Mouse (Mus musculus): Measurements from ENCODE around the gene Hist1h2an. TPM values are rescaled to one million over a fixed set of nuclear protein-coding genes. Genes with fewer than 3 reads are reported as not detected.

Hist1h2an gene
- total RNA-seq, 2 experiments from 2014 or later, result 1.2 to 860 TPM

GRCm38 (mm10) chr13:21745006-21745405 lies 42.0 kb downstream of the Hist1h2an start:
- no peak for ATAC-seq (replicated peaks; ENCODE audit: poor library complexity)

Other genes starting within 250 kb of the Hist1h2an start
- not detected in 2 replicates for gene Olfr1366, start 244.4 kb downstream of the Hist1h2an start, total RNA-seq (2015)
- gene Olfr1366, start 244.4 kb downstream of the Hist1h2an start, total RNA-seq (2017), result not detected in 2 replicates
- gene Olfr1535, start 227.3 kb downstream of the Hist1h2an start, total RNA-seq (2015), result not detected in 2 replicates
- not detected in 2 replicates for gene Olfr1535, start 227.3 kb downstream of the Hist1h2an start, total RNA-seq (2017)
- gene Olfr1364, start 205.5 kb downstream of the Hist1h2an start, total RNA-seq (2015), result not detected in 2 replicates
- gene Olfr1364, start 205.5 kb downstream of the Hist1h2an start, total RNA-seq (2017), result not detected in 2 replicates
- gene Olfr1362, start 173.2 kb downstream of the Hist1h2an start, total RNA-seq (2015), result not detected in 2 replicates
- gene Olfr1362, start 173.2 kb downstream of the Hist1h2an start, total RNA-seq (2017), result not detected in 2 replicates
- not detected in 2 replicates for gene Olfr11, start 144.7 kb downstream of the Hist1h2an start, total RNA-seq (2015)
- gene Olfr11, start 144.7 kb downstream of the Hist1h2an start, total RNA-seq (2017), result not detected in 2 replicates
- not detected in 2 replicates for gene Olfr1361, start 123.8 kb downstream of the Hist1h2an start, total RNA-seq (2015)
- gene Olfr1361, start 123.8 kb downstream of the Hist1h2an start, total RNA-seq (2017), result not detected in 2 replicates
- gene Olfr1360, start 109.8 kb downstream of the Hist1h2an start, total RNA-seq (2015), result not detected in 2 replicates
- not detected in 2 replicates for gene Olfr1360, start 109.8 kb downstream of the Hist1h2an start, total RNA-seq (2017)
- gene Olfr1359, start 89.1 kb downstream of the Hist1h2an start, total RNA-seq (2015), result not detected in 2 replicates
- gene Olfr1359, start 89.1 kb downstream of the Hist1h2an start, total RNA-seq (2017), result not detected in 2 replicates
- gene Hist1h2bl, start 71.1 kb downstream of the Hist1h2an start, total RNA-seq (2015), result 264 and 265 TPM in 2 replicates
- 396 and 423 TPM in 2 replicates for gene Hist1h2bl, start 71.1 kb downstream of the Hist1h2an start, total RNA-seq (2017)
- 2.0 and 5.0 TPM in 2 replicates for gene Hist1h2ai, start 70.8 kb downstream of the Hist1h2an start, total RNA-seq (2015)
- gene Hist1h2ai, start 70.8 kb downstream of the Hist1h2an start, total RNA-seq (2017), result 2,894 and 3,659 TPM in 2 replicates
- gene Hist1h3h, start 69.6 kb downstream of the Hist1h2an start, total RNA-seq (2015), result 35.1 and 67.8 TPM in 2 replicates
- 208 and 295 TPM in 2 replicates for gene Hist1h3h, start 69.6 kb downstream of the Hist1h2an start, total RNA-seq (2017)
- 116 and 137 TPM in 2 replicates for gene Hist1h2bm, start 65.2 kb downstream of the Hist1h2an start, total RNA-seq (2015)
- 542 and 561 TPM in 2 replicates for gene Hist1h2bm, start 65.2 kb downstream of the Hist1h2an start, total RNA-seq (2017)
- 3.0 and 6.7 TPM in 2 replicates for gene Hist1h4j, start 52.2 kb downstream of the Hist1h2an start, total RNA-seq (2015)
- 303 and 332 TPM in 2 replicates for gene Hist1h4j, start 52.2 kb downstream of the Hist1h2an start, total RNA-seq (2017)
- gene Hist1h4k, start 36.7 kb downstream of the Hist1h2an start, total RNA-seq (2015), result 58.4 and 76.4 TPM in 2 replicates
- 2,633 and 2,646 TPM in 2 replicates for gene Hist1h4k, start 36.7 kb downstream of the Hist1h2an start, total RNA-seq (2017)
- 79.0 and 135 TPM in 2 replicates for gene Hist1h2ak, start 33.4 kb downstream of the Hist1h2an start, total RNA-seq (2015)
- 1,123 and 1,182 TPM in 2 replicates for gene Hist1h2ak, start 33.4 kb downstream of the Hist1h2an start, total RNA-seq (2017)
- gene Hist1h2bn, start 33.1 kb downstream of the Hist1h2an start, total RNA-seq (2015), result 350 and 353 TPM in 2 replicates
- gene Hist1h2bn, start 33.1 kb downstream of the Hist1h2an start, total RNA-seq (2017), result 1,312 and 1,339 TPM in 2 replicates
- gene Hist1h1b, start 6.6 kb downstream of the Hist1h2an start, total RNA-seq (2015), result 614 and 670 TPM in 2 replicates
- gene Hist1h1b, start 6.6 kb downstream of the Hist1h2an start, total RNA-seq (2017), result 1,549 and 1,625 TPM in 2 replicates
- 244 and 246 TPM in 2 replicates for gene Hist1h3i, start 3.8 kb downstream of the Hist1h2an start, total RNA-seq (2015)
- gene Hist1h3i, start 3.8 kb downstream of the Hist1h2an start, total RNA-seq (2017), result 294 and 383 TPM in 2 replicates
- gene Hist1h2bp, start 243 bp upstream of the Hist1h2an start, total RNA-seq (2015), result 10.4 and 19.9 TPM in 2 replicates
- gene Hist1h2bp, start 243 bp upstream of the Hist1h2an start, total RNA-seq (2017), result 37.0 and 43.7 TPM in 2 replicates
- 394 and 411 TPM in 2 replicates for gene Hist1h2bq, start 23.0 kb upstream of the Hist1h2an start, total RNA-seq (2015)
- gene Hist1h2bq, start 23.0 kb upstream of the Hist1h2an start, total RNA-seq (2017), result 220 and 363 TPM in 2 replicates
- 115 and 180 TPM in 2 replicates for gene Hist1h2ao, start 23.2 kb upstream of the Hist1h2an start, total RNA-seq (2015)
- 633 TPM in 1 of 2 replicates, not detected in the other for gene Hist1h2ao, start 23.2 kb upstream of the Hist1h2an start, total RNA-seq (2017)
- gene Hist1h4m, start 24.5 kb upstream of the Hist1h2an start, total RNA-seq (2015), result 53.3 and 56.3 TPM in 2 replicates
- gene Hist1h4m, start 24.5 kb upstream of the Hist1h2an start, total RNA-seq (2017), result 2,437 and 3,070 TPM in 2 replicates
- 48.7 and 53.0 TPM in 2 replicates for gene Hist1h4n, start 45.0 kb upstream of the Hist1h2an start, total RNA-seq (2015)
- 1,698 and 2,087 TPM in 2 replicates for gene Hist1h4n, start 45.0 kb upstream of the Hist1h2an start, total RNA-seq (2017)
- 93.0 and 127 TPM in 2 replicates for gene Hist1h2ap, start 46.3 kb upstream of the Hist1h2an start, total RNA-seq (2015)
- gene Hist1h2ap, start 46.3 kb upstream of the Hist1h2an start, total RNA-seq (2017), result 3,573 and 4,575 TPM in 2 replicates
- gene Hist1h2br, start 46.5 kb upstream of the Hist1h2an start, total RNA-seq (2015), result 378 and 381 TPM in 2 replicates
- 447 and 545 TPM in 2 replicates for gene Hist1h2br, start 46.5 kb upstream of the Hist1h2an start, total RNA-seq (2017)
- gene Zfp184, start 157.9 kb upstream of the Hist1h2an start, total RNA-seq (2015), result 13.3 and 16.1 TPM in 2 replicates
- 9.2 and 15.1 TPM in 2 replicates for gene Zfp184, start 157.9 kb upstream of the Hist1h2an start, total RNA-seq (2017)
- 0.05 and 0.25 TPM in 2 replicates for gene Pom121l2, start 194.0 kb upstream of the Hist1h2an start, total RNA-seq (2015)
- 0.10 TPM in 1 of 2 replicates, not detected in the other for gene Pom121l2, start 194.0 kb upstream of the Hist1h2an start, total RNA-seq (2017)
- gene Prss16, start 222.5 kb upstream of the Hist1h2an start, total RNA-seq (2015), result 17.0 and 19.9 TPM in 2 replicates
- gene Prss16, start 222.5 kb upstream of the Hist1h2an start, total RNA-seq (2017), result 11.4 and 12.2 TPM in 2 replicates
- gene Hist1h2ah, start 248.3 kb upstream of the Hist1h2an start, total RNA-seq (2015), result 1.9 and 2.2 TPM in 2 replicates
- 923 and 1,838 TPM in 2 replicates for gene Hist1h2ah, start 248.3 kb upstream of the Hist1h2an start, total RNA-seq (2017)
- gene Hist1h2bk, start 248.7 kb upstream of the Hist1h2an start, total RNA-seq (2015), result 65.4 and 83.1 TPM in 2 replicates
- 1,827 and 2,239 TPM in 2 replicates for gene Hist1h2bk, start 248.7 kb upstream of the Hist1h2an start, total RNA-seq (2017)